ENCODE assay signal across 8 mouse cellular contexts in genomic region chr1:160906057-160906557, GRCm38 (mm10). TPM values are rescaled to one million over a fixed set of nuclear protein-coding genes. Genes with fewer than 3 reads are reported as not detected.
DNase-seq lines count a peak whose midpoint lies in the region; ATAC-seq lines count a peak whose summit lies in the region.

Gene Rc3h1, plus strand, starts transcription at chr1:160906418.

- no peaks in the 10 kb centered on the region for H3K36me3 ChIP-seq in heart, embryonic 13.5 days
- H3K36me3 ChIP-seq in liver, embryonic 12.5 days, result no peaks in the 10 kb centered on the region
- H3K36me3 ChIP-seq in stomach, embryonic 15.5 days, result no peaks in the 10 kb centered on the region

- WGBS in heart, embryonic 13.5 days, result under 1% methylated on average over 42 of the region's 45 CpGs
- WGBS in liver, embryonic 12.5 days (ENCODE audit: insufficient replicate concordance), result 1% methylated on average over 38 of the region's 45 CpGs
- WGBS in stomach, embryonic 15.5 days, result under 1% methylated on average over 42 of the region's 45 CpGs

- H3K27me3 ChIP-seq in heart, embryonic 13.5 days (replicated peaks), result no peaks in the 10 kb centered on the region
- H3K27me3 ChIP-seq in liver, embryonic 12.5 days (replicated peaks), result peaks cover 5% of the 10 kb centered on the region
- no peaks in the 10 kb centered on the region for H3K27me3 ChIP-seq in stomach, embryonic 15.5 days (replicated peaks)

- H3K4me3 ChIP-seq in brown adipose tissue, adult 24 weeks (ENCODE audit: insufficient read depth, low read depth, low read length), result peak within 1 kb of the TSS; percentile 88
- H3K4me3 ChIP-seq in heart, embryonic 13.5 days, result peak within 1 kb of the TSS; percentile 85
- peak within 1 kb of the TSS; percentile 99 for H3K4me3 ChIP-seq in liver, embryonic 12.5 days
- peak within 1 kb of the TSS; percentile 93 for H3K4me3 ChIP-seq in stomach, embryonic 15.5 days (replicated peaks)

- ATAC-seq in heart, embryonic 13.5 days (ENCODE audit: extremely low read depth, insufficient number of reproducible peaks, low FRiP score, low TSS enrichment), result peak; percentile 90
- ATAC-seq in liver, embryonic 12.5 days, result peak; percentile 95
- peak; percentile 94 for ATAC-seq in stomach, embryonic 15.5 days (ENCODE audit: insufficient read depth, low FRiP score, low read depth)

- H3K27ac ChIP-seq in brown adipose tissue, adult 24 weeks (replicated peaks; ENCODE audit: low read depth, low read length), result peak within 1 kb of the TSS; percentile 81
- H3K27ac ChIP-seq in heart, embryonic 13.5 days (replicated peaks), result peak within 1 kb of the TSS; percentile 94
- H3K27ac ChIP-seq in liver, embryonic 12.5 days, result peak within 1 kb of the TSS; percentile 93
- H3K27ac ChIP-seq in stomach, embryonic 15.5 days, result peak within 1 kb of the TSS; percentile 90

- H3K4me1 ChIP-seq in brown adipose tissue, adult 24 weeks (ENCODE audit: control insufficient read depth, insufficient read depth, insufficient read length, low read length), result peaks cover 7% of the 10 kb centered on the region
- peaks cover 40% of the 10 kb centered on the region for H3K4me1 ChIP-seq in heart, embryonic 13.5 days
- peaks cover 38% of the 10 kb centered on the region for H3K4me1 ChIP-seq in liver, embryonic 12.5 days
- no peaks in the 10 kb centered on the region for H3K4me1 ChIP-seq in stomach, embryonic 15.5 days

- peak; percentile 97 for DNase-seq in CD4-positive, CD25-positive, alpha-beta regulatory T cell, adult 2 months (ENCODE audit: low read depth, low spot score)
- DNase-seq in fat pad, adult 2 months (ENCODE audit: extremely low read depth, low read depth, low spot score), result peak; percentile 23
- DNase-seq in kidney, postnatal 10 days, result peak; percentile 98
- peak; percentile 99 for DNase-seq in natural killer cell, adult 2 months (ENCODE audit: low spot score in 2 of 2)

- H3K9me3 ChIP-seq in heart, embryonic 13.5 days, result no peaks in the 10 kb centered on the region
- H3K9me3 ChIP-seq in liver, embryonic 12.5 days (replicated peaks), result no peaks in the 10 kb centered on the region
- H3K9me3 ChIP-seq in stomach, embryonic 15.5 days, result no peaks in the 10 kb centered on the region

- H3K9ac ChIP-seq in heart, embryonic 13.5 days, result peak within 1 kb of the TSS; percentile 94
- peak within 1 kb of the TSS; percentile 98 for H3K9ac ChIP-seq in liver, embryonic 12.5 days
- peak within 1 kb of the TSS; percentile 87 for H3K9ac ChIP-seq in stomach, embryonic 15.5 days

- H3K4me2 ChIP-seq in heart, embryonic 13.5 days, result peak within 1 kb of the TSS; percentile 80
- peak within 1 kb of the TSS; percentile 77 for H3K4me2 ChIP-seq in liver, embryonic 12.5 days
- H3K4me2 ChIP-seq in stomach, embryonic 15.5 days, result peak within 1 kb of the TSS; percentile 70

RNA-seq across cellular contexts. Expression of gene Rc3h1, which starts in this region (rescaled TPM):
- polyA plus RNA-seq in brown adipose tissue, adult 24 weeks (2012; ENCODE audit: insufficient read depth, insufficient read length, missing spikeins), result 13.5 and 13.6 TPM in 2 replicates
- 5.3 and 5.8 TPM in 2 replicates for polyA plus RNA-seq in heart, embryonic 13.5 days (2015; fragmentation: Nextera tagmentation; extraction: Ambion mirVana)
- 5.9 and 6.7 TPM in 2 replicates for polyA plus RNA-seq in liver, embryonic 12.5 days (2016; fragmentation: Nextera tagmentation; extraction: Ambion mirVana)
- 7.9 and 8.6 TPM in 2 replicates for polyA plus RNA-seq in stomach, embryonic 15.5 days (2015; fragmentation: Nextera tagmentation; extraction: Ambion mirVana)

Comparison
In these comparisons a context has a peak if more than half of its experiments do, and no peak if none do; other contexts are left out.
1. Peak in every context shown above with its lines: DNase-seq, ATAC-seq, H3K4me3 ChIP-seq and H3K27ac ChIP-seq.
2. DNase-seq: peak in every context shown above with its lines; median percentile 99 in natural killer cell, adult 2 months; 98 in kidney, postnatal 10 days; 97 in CD4-positive, CD25-positive, alpha-beta regulatory T cell, adult 2 months; 23 in fat pad, adult 2 months.